Mouse (Mus musculus) adrenal gland, postnatal 4 days (tissue): ENCODE measurements at regions not wholly inside any gene's neighbourhood (a gene's known extent, or its start where the extent isn't known, plus 50 kb on each side); places are given as distances from the start of the nearest gene placed in this dataset.

Experiments used
- DNase-seq, 2 experiments: peaks; one replicate each; pipeline ENCODE4 v3.0.0; 2021 to 2022; ENCODE audit warnings: low spot score in 2 of 2, mixed read lengths in 2 of 2

DNA sequence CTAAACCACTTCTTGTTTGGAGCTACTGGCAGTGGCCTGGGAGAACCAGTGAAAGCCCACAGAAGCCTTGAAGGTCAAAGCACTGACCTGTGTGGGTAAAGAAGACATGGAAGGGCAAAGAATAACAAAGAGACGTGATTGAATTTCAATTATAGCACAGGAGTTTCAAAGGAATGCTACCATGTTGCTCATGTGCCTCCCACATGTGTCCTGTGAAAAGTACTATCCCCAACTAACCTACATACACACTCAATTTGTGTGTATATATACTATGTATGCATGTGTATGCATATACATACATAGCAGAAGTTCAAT, 110.0 kb downstream of the Ccdc71l start:
- no peak for DNase-seq

GRCm38 (mm10) chr12:32489415-32490139, 111.1 kb downstream of the Ccdc71l start:
- no peak for DNase-seq

GRCm38 (mm10) chr12:32504196-32504595, 125.7 kb downstream of the Ccdc71l start:
- DNase-seq: no peak

DNA sequence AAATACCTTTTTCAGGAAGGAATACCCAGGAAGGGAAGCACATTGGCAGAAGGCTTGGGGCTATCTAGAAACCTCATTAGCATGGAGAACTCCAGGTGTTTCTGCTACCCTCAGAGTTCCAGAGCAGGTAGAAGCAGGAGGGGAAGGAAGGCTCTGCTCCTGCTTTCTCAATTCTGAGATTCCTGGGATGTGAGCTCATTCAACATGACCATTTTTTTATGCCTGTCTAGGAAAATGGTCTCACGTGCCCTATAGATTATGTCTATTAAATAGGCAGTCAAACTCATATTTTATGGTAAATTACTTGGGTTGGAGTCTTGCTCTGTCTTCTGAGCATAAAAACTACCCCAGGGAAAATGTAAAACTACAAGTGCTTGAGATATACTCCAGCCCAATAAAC, 130.2 kb downstream of the Ccdc71l start:
- DNase-seq: no peak

DNA sequence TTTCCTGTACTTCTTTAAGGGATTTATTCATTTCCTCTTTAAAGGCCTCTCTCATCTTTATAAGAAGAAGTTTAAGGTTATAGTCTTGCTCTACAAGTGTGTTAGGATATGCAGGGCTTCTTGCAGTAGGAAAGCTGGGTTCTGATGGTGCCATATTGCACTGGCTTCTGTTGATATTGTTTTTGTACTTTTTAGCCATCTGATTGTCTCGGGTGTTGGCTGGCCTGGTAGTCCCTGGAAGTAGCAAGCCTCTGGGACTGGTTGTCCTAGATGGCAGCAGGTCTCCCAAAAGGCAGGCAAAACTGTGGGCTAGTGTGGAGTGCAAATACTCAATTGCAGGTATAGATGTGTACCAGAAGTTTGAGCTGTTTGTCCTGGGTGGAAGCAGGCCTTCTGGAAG, 147.1 kb downstream of the Ccdc71l start:
- no peak for DNase-seq

DNA sequence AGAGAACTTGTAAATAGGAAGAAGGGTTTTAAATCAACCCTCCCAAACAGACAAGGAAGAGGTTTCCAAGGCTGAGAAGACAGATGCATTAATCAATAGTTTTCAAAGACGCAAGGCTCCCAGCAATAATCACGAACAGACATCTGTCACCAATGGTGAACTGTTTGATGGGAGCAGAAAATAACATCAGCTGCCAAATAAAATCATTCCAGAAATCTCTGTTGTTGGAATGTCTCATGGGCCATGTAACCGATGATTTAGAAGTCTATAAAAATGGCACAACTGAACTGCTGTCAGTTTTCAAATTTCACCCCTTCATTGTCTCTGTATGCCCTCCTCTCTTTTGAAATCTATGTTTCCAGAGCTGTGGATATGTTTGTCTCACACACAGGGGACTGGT, 152.7 kb downstream of the Ccdc71l start:
- no peak for DNase-seq

DNA sequence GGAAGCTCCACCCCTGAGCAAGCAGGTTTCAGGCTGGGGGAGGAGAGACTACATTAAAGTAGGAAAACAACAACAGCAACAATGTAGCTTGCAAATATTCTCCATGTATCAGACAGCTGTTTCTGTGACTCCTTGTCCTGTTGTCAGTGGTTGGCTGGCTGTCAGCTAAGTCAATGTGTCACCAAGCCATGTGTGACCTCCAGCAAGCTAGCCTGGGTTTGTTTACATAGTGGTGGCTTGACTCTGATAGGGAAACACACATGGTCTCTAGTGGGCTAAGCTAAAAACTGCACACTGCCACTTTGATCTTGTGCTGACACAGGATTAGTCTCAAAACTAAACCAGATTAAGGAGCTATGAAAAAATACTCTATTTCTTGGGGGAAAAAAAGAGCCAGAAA, 155.1 kb downstream of the Ccdc71l start:
- DNase-seq: no peak

DNA sequence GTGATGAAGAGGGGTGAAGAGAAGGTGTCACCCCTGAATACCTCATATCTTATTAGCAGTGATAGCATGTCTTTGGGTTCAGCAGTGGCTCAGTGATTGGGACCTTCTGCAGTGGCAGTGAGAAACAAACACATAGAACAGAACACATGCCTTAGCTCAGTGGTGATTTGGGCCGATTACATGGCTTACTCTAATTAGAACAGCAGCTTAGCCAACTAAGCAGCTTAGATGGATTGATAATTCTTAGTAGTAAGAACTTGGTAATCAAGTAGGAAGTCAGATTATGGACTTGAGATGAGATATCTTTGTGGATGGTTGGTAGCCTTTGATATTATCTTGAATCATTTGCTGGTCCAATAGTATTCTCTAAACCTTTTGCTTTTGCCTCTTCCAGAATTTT, 167.0 kb downstream of the Ccdc71l start:
- no peak for DNase-seq

- DNase-seq: no peak
Observed at GRCm38 (mm10) chr12:32546356-32546755, 167.9 kb downstream of the Ccdc71l start.

DNA sequence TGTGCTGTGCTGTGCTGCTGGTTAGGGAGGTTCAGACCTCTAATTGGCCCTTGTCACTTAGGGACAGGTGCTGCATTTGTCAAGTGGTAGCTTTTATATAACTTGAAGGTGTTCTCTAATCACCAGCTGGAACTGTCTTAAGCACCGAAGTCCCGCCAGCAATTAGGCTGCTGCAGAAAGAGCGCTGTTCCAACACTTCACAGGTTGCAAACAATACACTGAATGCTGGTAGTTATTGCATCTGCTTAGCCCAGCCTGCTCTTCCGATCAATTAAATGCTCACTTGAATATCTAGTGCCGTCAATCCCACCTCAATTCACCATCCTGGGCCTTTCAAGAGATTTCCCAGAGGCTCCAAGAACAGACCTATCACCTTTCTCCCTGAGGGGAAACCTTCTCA, 175.3 kb downstream of the Ccdc71l start:
- no peak for DNase-seq

DNA sequence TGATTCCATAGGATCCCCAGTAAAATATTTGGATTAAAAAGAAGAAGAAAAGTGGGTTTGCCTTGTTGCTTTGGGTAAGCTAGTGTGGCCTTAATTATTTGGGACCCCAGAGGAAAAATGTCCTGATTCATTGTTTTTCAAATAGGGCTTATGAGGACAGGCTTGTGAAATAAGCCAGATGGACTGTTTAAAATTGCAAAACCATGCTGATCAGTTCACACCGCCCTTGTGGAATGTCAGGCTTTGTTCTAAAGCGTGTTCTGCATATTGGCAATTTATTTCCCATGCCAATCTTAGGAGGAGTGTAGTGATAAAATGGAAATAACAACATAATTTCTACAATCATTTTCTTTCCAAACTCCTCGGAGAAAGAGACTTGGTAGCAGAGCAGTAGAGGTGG, 189.3 kb downstream of the Ccdc71l start:
- DNase-seq: no peak

DNA sequence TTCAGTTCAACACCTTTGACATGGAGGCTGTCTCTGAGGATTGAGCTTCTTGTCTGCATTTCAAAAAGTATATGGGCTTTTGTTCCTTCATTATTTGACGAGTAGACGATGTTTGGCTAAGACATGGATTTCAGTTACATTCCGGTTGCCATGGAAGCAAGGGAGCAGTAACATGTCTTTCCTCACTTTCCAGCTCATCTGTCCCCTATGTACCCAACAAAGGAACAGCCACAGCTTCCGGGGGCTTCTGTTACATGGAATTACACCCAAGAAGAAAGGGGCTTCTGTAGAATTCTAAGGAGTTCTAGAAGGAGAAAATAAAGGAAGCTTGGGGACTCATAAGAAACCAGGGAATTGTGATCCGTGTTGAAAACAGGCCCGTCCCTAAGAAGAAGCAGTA, 202.8 kb downstream of the Ccdc71l start:
- DNase-seq: no peak

DNA sequence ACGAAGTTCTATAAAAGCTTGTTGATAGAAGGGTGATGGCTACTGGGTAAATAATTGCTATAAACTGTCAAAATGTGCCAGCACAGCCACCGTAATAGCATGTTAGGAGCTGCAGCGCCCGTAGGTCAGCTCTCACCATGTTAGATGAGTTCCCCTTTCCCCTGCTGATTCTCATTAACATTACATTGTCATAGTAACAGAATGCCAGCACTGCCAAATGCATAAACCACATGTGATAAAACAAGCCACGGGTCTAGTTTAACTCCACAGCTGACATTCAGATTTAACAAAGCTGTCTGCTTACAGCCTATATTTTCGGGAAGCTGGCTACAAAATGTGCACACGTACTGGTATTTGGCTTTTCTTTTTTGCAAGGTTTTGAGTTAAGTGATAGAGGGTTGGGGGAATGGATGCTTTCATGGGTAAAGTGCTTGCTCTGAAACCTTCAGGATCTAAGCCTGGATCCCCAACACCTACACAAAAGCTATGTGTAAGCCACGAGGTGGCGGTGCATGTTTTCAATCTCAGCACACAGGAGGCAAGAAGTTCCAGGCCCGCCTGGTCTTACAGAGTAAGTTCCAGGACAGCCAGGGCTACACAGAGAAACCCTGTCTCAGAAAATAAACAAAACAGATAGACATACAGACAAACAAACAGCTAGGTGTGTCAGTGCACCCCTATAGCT, 217.1 kb upstream of the Nampt start:
- DNase-seq: no peak

DNA sequence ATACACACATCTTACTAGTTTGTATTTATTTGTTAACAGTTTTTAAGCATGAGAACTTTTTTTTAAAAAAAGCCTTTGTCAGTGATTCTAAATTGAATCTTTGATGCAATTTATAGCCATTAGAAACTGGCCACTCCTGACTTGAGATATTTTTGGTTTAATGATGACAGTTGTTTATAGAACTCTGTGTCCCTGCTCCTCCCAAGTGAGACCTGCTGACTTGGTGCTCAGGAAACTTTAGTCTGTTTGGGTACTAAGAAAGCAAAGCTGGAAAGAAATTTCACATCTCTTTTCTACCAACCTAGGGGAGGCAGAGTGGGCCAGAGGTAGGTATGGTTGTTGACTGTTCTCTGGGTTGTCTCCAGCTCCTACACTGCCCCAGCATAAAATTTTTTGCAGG, 214.0 kb upstream of the Nampt start:
- no peak for DNase-seq

DNA sequence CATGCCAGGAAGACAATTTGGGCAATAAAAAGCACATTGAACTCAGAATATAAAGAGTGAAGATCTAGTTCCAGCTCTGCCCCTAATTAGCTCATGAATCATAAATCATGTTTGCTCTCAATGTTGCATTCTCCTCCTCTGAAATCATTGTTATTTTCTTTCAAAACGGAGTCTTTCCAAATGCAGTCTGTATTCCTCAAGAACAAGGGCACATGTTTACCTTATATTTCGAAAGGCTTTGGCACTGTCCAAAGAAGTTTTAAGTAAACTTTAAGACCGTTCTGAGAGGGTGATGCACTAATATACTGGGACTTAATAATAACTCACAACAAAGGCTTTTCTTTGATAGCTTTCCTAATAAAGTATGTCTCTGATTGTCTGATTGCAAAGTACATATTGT, 204.3 kb upstream of the Nampt start:
- DNase-seq: no peak

GRCm38 (mm10) chr12:32616086-32616485, 203.3 kb upstream of the Nampt start:
- DNase-seq: no peak

DNA sequence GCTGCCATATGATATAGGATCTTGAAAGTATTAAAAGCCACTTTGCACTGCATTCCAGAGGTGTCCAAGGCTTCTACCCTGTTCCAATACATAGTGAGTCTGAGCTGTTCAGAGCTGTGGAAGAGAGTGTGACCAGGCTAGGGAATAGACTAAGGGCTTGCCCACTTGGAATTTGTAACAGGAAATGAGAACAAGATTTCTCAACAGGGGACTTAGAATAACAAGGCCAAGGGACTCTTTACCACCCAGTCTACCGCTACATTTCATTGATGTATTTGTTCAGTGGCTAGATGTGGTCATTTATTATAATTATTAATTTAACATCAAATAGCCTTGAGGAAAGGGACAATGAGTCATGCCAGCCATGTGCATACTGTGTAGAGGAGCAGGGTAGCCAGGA, 202.3 kb upstream of the Nampt start:
- no peak for DNase-seq

- no peak for DNase-seq
Observed at GRCm38 (mm10) chr12:32619830-32620229, 199.5 kb upstream of the Nampt start.

DNA sequence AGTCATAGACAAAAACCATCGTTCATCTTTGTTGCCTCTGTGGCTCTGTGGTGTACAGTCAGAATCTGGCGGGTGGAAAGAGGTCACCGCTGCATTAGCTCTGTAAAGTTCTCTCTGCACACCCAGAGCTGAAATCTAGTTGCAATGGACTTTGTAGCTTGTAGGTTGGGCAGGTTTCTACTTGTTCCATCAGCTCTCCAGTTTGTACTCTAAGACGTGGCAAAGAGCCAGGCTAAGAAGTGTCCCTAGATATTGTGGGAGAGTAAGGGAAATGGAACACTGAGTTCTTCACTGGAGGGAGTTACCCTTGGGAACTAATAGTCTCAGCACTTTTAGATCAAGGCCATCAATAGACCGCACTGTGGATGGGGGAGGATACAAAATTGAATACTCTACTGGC, 197.6 kb upstream of the Nampt start:
- no peak for DNase-seq

GRCm38 (mm10) chr12:32628552-32628951, 190.8 kb upstream of the Nampt start:
- DNase-seq: no peak

GRCm38 (mm10) chr12:32632935-32633334, 186.4 kb upstream of the Nampt start:
- no peak for DNase-seq

DNA sequence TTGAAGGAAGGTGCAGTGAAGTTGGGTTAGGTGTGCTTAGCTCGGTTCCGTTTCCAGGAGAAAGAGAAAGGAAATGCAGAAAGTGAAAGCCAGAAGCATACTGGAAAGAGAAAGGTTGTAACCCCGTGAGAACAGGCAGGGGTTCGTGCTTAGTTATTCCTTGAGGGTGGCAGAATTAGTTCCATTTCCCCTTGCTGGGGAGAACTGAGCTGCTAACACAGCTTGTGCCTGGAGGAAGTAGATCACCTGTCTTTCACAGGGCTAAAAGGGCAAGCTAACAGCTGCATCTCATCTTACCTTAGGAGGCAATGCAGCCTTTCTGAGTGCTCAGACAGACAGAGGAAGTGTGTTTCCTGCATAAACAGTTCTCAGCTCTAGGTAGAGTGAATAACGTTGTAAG, 184.3 kb upstream of the Nampt start:
- DNase-seq: no peak

GRCm38 (mm10) chr12:32637400-32638100, 181.8 kb upstream of the Nampt start:
- DNase-seq: no peak
